Mouse (Mus musculus): ENCODE data around the gene Lypd6.

Gene Lypd6

DNA sequence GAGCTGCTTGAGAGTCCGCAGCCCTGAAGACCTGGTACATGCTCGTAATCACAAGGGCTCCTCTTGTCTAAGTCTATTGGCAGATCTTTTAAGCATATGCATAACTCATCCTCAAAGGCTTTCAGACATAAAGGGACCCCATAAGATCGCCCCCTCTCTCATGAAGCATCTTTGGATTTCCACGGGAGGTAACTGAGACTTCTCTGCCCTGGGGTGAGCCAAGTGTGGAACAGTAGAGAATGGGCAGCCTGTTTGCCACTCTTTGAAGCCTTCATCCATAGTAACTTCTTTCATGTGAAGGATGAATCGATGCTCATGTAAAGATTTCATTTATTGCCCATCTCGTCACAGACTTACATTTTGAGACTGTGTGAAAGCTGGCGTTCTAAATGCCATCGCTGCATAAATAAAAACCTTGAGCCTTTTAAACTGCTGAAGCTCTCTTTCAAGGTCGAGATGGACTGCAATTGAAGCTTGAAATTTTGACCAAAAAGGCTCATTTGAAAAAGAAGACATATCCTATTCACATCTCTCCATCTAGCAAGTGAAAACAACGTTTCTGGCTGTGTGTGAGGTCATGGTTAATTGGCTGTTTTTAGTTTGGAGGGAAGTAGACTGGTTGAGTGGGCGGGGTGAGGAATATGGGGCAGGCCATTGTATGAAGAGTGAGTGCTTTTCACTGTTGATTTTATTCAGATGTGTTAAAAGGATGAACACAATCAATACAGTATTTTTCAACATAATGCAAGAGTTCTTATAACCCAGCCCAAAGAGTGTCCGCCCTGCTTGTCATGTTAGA, 107.7 kb downstream of the Lypd6 start:
- no peak for DNase-seq (ENCODE audit: low spot score)

DNA sequence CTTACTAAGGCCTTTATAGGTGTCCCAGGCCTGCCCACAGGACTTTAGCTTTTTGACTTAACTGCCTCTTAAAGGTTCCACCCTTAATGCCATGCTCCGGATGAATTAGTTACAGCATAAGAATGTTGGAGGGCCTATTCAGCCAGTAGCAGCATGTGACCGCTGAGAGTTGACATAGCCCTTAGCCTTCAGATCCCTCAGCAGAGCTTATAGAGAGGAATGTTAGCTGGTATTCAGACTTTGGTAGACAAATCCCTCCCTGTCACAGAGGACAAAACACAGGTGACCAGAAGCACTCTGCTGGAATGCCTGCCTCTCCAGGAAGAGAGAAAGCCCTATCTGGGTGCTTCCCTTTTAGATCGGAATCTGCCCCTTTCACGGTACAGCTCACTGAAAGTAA, 109.5 kb downstream of the Lypd6 start:
- DNase-seq (ENCODE audit: low spot score) = no peak

DNA sequence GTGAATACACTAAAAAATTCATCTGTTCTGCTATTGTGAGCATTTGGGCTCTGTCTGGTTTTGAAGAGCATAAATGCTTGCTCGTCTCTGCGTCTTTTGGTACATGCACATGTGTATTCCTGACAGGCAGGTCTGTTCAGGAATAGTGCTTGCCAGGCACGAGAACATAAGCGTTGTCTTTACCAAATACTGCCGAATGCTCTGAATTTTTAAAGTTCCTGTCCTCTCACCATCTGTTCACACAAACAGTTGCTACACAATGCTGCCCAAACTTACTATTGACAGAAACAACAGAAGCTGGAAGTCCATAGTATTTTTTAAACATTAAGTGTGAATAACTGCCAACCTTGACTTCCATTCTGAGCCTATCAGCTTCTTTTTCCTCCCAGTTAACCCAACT, 112.9 kb downstream of the Lypd6 start:
- no peak for DNase-seq (ENCODE audit: low spot score)

DNA sequence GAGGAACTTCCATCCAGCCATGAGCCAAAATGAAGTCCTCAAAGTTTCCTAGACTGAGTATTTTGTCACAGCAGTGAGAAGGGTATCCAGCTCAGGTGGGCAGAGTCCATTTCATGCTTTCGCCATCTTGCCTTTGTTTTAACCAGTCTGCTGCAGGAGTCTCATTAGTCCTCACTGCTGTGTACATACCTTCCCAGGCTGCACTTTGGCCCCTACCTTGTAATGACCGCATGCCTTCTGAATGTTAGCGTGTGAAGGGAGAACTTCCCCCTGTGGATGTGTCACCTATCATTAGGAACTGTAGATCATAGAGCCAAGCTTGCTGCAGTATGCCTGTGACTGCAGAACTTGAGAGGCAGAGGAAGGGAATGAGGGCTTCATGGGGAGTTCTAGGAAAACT, 114.2 kb downstream of the Lypd6 start:
- DNase-seq (ENCODE audit: low spot score) = no peak

DNA sequence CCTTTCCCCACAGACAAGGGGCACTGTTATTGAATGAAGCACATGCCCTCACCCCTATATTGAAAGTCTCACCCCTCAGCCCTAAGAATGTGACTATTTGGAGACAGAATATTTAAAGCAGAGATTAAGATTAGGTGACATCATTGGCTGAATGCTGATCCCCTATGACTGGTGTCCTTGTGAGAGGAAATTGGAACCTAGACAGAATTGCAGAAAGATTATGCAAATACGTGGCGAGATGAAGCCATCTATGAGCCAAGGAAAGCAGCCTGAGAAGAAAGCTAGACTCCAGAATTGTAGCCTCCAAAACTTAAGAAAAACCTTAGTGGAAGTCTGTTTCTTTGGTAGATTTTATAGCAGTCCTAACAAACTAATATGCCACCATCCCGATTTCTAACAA, 115.1 kb downstream of the Lypd6 start:
- no peak for DNase-seq (ENCODE audit: low spot score)

DNA sequence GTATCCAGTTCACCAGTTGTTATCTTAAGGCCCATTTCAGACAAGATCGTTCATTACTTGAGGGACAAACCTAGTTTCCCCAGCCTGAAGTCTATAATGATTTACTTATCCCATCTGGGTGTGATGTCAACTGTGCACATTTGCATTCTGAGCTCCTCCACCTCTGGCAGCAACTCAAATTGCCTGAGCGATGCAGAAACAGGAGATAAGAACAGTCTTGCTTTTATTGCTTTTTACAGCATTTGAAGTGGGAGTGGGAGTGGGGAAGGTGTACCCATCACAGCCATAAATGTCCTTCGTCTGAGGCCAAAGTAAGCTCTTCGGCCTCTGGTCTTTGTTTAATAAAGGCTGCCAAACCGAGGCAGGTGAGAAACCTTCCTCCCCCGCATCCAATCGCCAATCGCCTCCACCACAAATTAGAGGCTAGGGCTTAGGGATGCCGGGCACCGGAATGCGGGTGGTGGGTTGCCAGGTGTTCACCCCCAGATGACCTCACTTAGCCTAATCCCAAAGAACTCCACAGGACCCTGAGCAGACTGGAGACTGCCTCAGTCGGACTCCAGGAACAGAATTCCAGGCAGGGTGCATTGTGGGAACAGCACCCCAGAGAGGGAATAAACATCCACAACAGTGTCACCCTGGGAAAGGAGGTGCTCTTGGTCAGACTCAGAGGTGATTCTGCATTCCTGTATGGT, 120.6 kb downstream of the Lypd6 start:
- DNase-seq (ENCODE audit: low spot score) = no peak

DNA sequence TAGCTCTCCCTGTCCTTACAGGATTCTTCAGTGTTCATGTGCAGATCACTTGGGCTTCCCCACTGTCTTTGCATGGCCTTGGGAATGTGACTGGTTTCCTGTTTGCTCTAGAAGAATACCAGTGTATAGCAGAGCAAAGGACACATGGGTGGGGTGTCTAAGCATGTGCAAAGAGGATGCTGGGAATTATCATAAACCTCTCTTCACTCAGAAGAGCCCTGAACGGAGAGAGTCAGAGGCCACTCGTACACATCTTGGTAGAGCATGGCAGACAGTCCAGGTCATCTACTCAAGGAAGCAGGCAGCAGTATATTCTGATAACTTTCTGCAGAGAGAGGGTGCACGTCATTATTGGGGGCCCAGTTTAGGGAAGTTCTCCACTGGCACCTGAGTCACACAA, 122.6 kb downstream of the Lypd6 start:
- no peak for DNase-seq (ENCODE audit: low spot score)

DNA sequence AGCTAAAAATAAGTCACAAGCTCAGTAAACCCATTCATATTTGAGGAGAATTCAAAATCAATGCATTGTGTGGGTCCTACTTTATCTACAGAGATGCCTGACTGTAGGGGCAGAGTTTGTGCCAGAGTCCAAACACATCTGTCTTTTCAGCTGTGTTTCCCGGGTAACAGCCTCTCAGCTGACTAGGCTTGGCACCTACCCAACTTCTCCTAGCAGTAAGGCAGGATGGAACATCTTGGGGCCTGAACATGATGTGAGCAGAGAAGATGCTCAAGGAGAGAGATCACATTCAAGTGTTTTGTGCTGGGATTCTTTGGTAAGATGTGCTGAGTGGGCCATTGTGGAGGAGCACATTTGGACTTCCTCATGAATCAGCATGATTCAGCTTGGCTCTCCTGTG, 130.5 kb downstream of the Lypd6 start:
- no peak for DNase-seq (ENCODE audit: low spot score)

DNA sequence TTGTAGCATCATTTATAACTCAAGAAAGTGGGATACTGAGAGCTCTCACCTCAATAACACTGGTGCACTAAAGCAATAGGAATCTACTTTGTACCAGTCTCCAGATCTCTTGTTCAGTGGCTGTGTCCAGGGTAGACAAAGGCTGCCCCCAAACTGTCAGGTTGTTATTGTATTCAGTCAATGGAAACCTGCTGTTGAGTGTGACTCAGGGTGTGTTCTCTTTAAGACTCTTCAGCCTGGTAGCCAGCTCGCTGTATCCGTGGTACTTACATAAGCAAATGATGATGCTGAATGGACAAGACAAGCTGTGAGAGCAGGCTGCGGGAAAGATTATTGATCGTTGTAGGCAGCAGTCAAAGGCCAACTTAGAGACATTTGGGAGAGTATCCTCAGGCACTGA, 131.6 kb downstream of the Lypd6 start:
- DNase-seq (ENCODE audit: low spot score) = no peak

DNA sequence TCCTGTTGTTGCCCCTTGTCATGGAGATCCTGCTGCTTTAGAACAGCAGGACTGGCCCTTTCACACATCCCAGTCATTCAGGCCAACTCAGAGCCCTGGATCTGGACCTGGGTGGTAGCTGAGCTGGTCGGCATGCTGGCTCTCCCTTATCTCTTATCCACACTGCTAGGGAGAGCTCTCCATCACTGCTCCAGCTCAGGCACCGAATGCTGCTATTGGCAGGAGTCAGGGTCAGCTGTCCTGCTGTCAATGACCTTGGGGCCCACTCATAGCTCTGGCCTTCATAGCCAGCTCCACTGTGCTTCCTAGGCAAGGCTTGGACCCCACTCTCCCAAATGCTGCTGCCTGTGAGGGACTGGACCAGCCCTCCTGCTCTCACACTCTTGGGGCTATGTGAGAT, 134.3 kb downstream of the Lypd6 start:
- DNase-seq (ENCODE audit: low spot score) = peak; percentile 15

DNA sequence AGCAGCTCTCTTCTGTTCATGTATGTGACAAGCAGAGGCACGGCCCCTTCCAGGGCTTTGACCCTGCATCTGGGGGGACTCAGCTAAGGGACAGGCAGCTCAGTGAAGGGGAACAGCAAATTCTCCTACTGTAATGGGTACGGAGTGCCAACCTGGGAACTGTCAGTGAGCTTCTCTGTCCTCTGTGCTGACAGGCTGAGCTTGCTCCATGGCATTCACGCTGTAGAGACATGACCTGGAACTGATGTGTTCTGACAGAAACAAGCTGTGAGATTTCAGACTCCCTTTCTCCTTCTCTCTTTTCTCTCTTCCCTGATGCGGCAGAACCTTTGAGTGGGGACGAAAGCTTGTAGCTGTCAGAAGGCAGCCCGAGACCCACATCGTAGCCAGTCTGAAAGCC, 154.3 kb downstream of the Lypd6 start:
- no peak for DNase-seq (ENCODE audit: low spot score)

DNA sequence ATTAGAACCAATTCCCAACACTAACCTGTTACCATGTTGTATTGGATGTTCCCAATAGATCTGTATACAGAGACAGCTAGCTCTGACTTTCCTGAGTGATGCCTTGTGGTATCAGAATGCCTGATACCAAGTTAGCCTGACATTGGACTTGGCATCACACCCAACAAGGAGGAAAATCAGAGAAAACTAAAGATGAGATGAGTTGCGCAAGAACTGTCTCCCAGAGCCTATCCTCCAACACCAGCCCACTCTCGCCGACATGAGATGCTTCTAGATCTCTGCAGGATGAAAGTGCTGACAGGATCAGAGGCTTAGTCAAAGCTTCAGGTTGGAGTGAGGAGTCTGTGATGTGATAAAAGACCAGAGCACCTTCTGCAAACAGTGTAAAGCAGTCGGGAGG, 158.8 kb downstream of the Lypd6 start:
- no peak for DNase-seq (ENCODE audit: low spot score)

DNA sequence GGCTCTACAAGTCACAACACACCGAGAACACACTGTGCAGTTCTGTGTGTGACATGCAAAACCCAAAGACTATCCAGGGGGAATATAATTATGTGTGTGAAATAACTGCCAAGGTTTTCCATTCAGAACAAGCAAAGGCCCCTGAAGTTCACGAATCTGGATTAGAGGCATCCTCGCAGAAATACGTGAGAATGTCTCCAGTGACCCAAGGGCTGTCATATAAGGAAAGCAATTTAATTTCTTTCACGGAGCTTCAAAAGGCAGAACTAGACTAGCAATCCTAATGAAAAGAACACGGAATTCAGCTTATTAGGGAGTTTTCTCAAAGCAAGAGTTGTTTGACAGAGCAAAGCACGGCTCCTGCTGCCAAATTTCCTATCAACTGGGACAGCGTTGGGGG, 167.3 kb downstream of the Lypd6 start:
- DNase-seq (ENCODE audit: low spot score) = no peak

Data from ovary, adult 18-20 months (tissue).